Mouse (Mus musculus) erythroblast, embryonic 14.5 days (primary cell): ENCODE measurements around the gene Bin2.

Experiments used
- GATA1 ChIP-seq: IDR thresholded peaks from 2 replicates; pipeline ENCODE4 v1.6.1; 2012; ENCODE audit warnings: low read length, inconsistent platforms, mixed read lengths
- TAL1 ChIP-seq: IDR thresholded peaks from 3 replicates; pipeline ENCODE4 v1.6.1; 2012; ENCODE audit warnings: low read length, inconsistent platforms, mixed read lengths

GRCm38 (mm10) chr15:100623754-100624153, 45.6 kb downstream of the Bin2 start:
- no peak for TF ChIP-seq TAL1
- TF ChIP-seq GATA1: no peak
